Mouse (Mus musculus): ENCODE results near the gene Kcnh6.

DNA sequence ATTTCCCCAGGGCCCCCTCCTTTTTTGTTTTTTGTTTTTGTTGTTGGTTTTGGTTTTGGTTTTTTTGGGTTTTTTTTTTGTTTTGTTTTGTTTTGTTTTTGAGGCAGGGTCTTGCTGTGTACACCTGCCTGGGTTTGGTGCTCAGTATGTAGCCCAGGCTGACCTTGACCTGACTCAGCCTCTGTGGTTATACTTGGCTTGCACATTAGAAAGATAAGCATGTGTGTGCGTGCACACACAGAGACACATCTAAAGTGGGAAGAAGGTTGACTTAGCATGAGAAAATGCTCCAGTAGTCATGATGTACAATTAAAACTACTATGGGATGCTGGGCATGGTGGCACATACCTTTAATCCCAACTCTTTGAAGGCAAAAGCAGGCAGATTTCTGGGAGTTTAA, 52.6 kb downstream of the Kcnh6 start:
- TF ChIP-seq POLR2A (IDR thresholded peaks at IDR 0.05; ENCODE audit: insufficient read length, low read depth) (no peak), E2F4 (IDR thresholded peaks at IDR 0.05; ENCODE audit: insufficient read depth) (no peak), USF1 (IDR thresholded peaks at IDR 0.05; ENCODE audit: low read depth) (no peak), POLR2AphosphoS2 (IDR thresholded peaks at IDR 0.05; ENCODE audit: insufficient read length, low read depth) (no peak)

Measured in myocyte (in vitro differentiated cells).